ENCODE assay signal across 26 mouse cellular contexts in the genomic region with DNA sequence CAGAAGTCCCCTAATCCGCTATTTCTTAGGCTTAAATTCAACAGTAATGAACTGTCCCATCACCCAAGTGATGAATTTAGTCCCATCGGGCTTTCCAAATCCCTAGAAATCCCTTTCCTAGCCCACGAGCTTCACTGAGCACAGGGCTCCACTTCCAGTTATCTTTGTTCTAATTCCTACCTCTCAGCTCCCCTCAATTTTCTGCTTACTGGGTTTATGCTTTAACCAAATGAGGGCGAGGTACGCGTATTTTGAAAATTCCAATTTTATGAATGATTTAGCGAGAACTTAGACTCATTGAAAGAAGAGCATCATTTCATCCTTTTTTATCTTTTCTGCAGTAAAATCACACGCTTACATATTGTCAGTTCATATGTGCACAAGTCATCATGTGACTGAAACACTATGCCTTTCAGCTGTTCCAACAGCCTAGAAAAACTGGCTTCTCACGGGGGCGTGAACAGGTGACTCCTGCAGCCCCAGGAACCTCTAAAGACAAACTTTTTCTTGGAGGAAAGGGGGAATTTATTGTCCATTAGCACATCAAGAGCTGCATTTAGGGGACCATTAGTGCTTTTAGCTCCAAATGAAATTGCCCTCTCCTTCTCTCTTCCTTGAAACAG.
DNase-seq lines count a peak whose midpoint lies in the region; ATAC-seq lines count a peak whose summit lies in the region.
"Had no signal": no experiment of that assay in that cellular context is flagged by ENCODE, and none has a peak within 500 bp of the region (broad histone marks: within the 10 kb centered on the region; RNA-seq: fewer than 3 reads in every experiment).

No protein-coding gene starts in this region.

- WGBS in hindbrain, embryonic 13.5 days: 85% methylated on average over 10 of the region's 10 CpGs
- 79% methylated on average over 10 of the region's 10 CpGs for WGBS in hindbrain, embryonic 16.5 days
- 63% methylated on average over 10 of the region's 10 CpGs for WGBS in kidney, embryonic 16.5 days
- WGBS in embryonic facial prominence, embryonic 15.5 days: 70% methylated on average over 10 of the region's 10 CpGs

- H3K4me1 ChIP-seq in hindbrain, embryonic 13.5 days (replicated peaks): peaks cover 48% of the 10 kb centered on the region
- peaks cover 12% of the 10 kb centered on the region for H3K4me1 ChIP-seq in hindbrain, embryonic 16.5 days (ENCODE audit: control insufficient read depth, insufficient read depth, low read depth, low read length)
- H3K4me1 ChIP-seq in kidney, embryonic 16.5 days (ENCODE audit: insufficient read depth, low read length): peaks cover 27% of the 10 kb centered on the region
- H3K4me1 ChIP-seq in embryonic facial prominence, embryonic 15.5 days: peaks cover 40% of the 10 kb centered on the region

- H3K36me3 ChIP-seq in hindbrain, embryonic 13.5 days: no peaks in the 10 kb centered on the region
- no peaks in the 10 kb centered on the region for H3K36me3 ChIP-seq in hindbrain, embryonic 16.5 days (ENCODE audit: control insufficient read depth, insufficient read depth, low read length)
- no peaks in the 10 kb centered on the region for H3K36me3 ChIP-seq in kidney, embryonic 16.5 days (ENCODE audit: insufficient read depth, low read length)
- H3K36me3 ChIP-seq in embryonic facial prominence, embryonic 15.5 days: no peaks in the 10 kb centered on the region
- H3K36me3 ChIP-seq: forebrain, embryonic 12.5 days; hindbrain, embryonic 12.5 days; limb, embryonic 15.5 days; liver, embryonic 13.5 days had no signal

- H3K27ac ChIP-seq in hindbrain, embryonic 13.5 days: peak overlapping the region; percentile 52; the same call in 1 of the 2 replicates
- no peak overlapping the region for H3K27ac ChIP-seq in hindbrain, embryonic 16.5 days (ENCODE audit: low read depth, low read length)
- H3K27ac ChIP-seq in kidney, embryonic 16.5 days (ENCODE audit: low read length): 0 out of 2 replicates have a peak overlapping the region, but pooled peaks have one; percentile 7
- H3K27ac ChIP-seq in embryonic facial prominence, embryonic 15.5 days (replicated peaks): 0 out of 2 replicates have a peak overlapping the region, but pooled peaks have one; percentile 0
- H3K27ac ChIP-seq: forebrain, embryonic 12.5 days; hindbrain, embryonic 12.5 days; limb, embryonic 15.5 days; liver, embryonic 13.5 days; macrophage had no signal

- H3K9me3 ChIP-seq in hindbrain, embryonic 13.5 days: no peaks in the 10 kb centered on the region
- no peaks in the 10 kb centered on the region for H3K9me3 ChIP-seq in hindbrain, embryonic 16.5 days (ENCODE audit: control insufficient read depth, low read length)
- H3K9me3 ChIP-seq in kidney, embryonic 16.5 days (ENCODE audit: low read length): no peaks in the 10 kb centered on the region
- H3K9me3 ChIP-seq in embryonic facial prominence, embryonic 15.5 days (replicated peaks): no peaks in the 10 kb centered on the region
- H3K9me3 ChIP-seq: forebrain, embryonic 12.5 days; hindbrain, embryonic 12.5 days; limb, embryonic 15.5 days; liver, embryonic 13.5 days had no signal

- intact Hi-C loops in heart, postnatal 14 days (cut with DNase I): no loop called here

- no peaks in the 10 kb centered on the region for H3K27me3 ChIP-seq in hindbrain, embryonic 13.5 days
- no peaks in the 10 kb centered on the region for H3K27me3 ChIP-seq in hindbrain, embryonic 16.5 days (replicated peaks; ENCODE audit: control insufficient read depth, insufficient read depth, low read length)
- H3K27me3 ChIP-seq in kidney, embryonic 16.5 days (ENCODE audit: insufficient read depth, low read length): no peaks in the 10 kb centered on the region
- no peaks in the 10 kb centered on the region for H3K27me3 ChIP-seq in embryonic facial prominence, embryonic 15.5 days
- H3K27me3 ChIP-seq: forebrain, embryonic 12.5 days; hindbrain, embryonic 12.5 days; limb, embryonic 15.5 days; liver, embryonic 13.5 days had no signal

- H3K4me3 ChIP-seq in hindbrain, embryonic 13.5 days: no peak overlapping the region
- H3K4me3 ChIP-seq in hindbrain, embryonic 16.5 days (ENCODE audit: low read length): no peak overlapping the region
- H3K4me3 ChIP-seq in kidney, embryonic 16.5 days (ENCODE audit: low read length): no peak overlapping the region
- H3K4me3 ChIP-seq in embryonic facial prominence, embryonic 15.5 days (replicated peaks): no peak overlapping the region
- H3K4me3 ChIP-seq: erythroblast, embryonic 14.5 days; forebrain, embryonic 12.5 days; hindbrain, embryonic 12.5 days; limb, embryonic 15.5 days; liver, embryonic 13.5 days had no signal

- no peak for ATAC-seq in hindbrain, embryonic 13.5 days (ENCODE audit: low FRiP score)
- ATAC-seq in hindbrain, embryonic 16.5 days: no peak
- no peak for ATAC-seq in kidney, embryonic 16.5 days (ENCODE audit: low FRiP score, low TSS enrichment)
- no peak for ATAC-seq in embryonic facial prominence, embryonic 15.5 days (ENCODE audit: insufficient number of reproducible peaks, low FRiP score, low TSS enrichment, low read depth)
- no peak for ATAC-seq in megakaryocyte progenitor cell, adult 5-6 weeks (replicated peaks; ENCODE audit: poor library complexity)
- ATAC-seq: CD4-positive, CD25-positive, alpha-beta regulatory T cell, adult 4 months; inflammation-experienced regulatory T-cells, adult 6 months had no signal

- DNase-seq in kidney, postnatal 36 days: no peak
- no peak for DNase-seq in heart, postnatal 14 days
- DNase-seq: adrenal gland, adult 8-10 months; cerebellum, adult 8-10 months; cerebellum, postnatal 25 days; gastrocnemius, postnatal 10 days; kidney, adult 11 months; kidney, postnatal 25 days; liver, embryonic 13.5 days; lung, adult 18-20 months; lung, postnatal 10 days; midbrain, embryonic 14.5 days; thymus, adult 2 months; thymus, postnatal 36 days had no signal

- no peak overlapping the region for H3K9ac ChIP-seq in hindbrain, embryonic 13.5 days
- no peak overlapping the region for H3K9ac ChIP-seq in hindbrain, embryonic 16.5 days (ENCODE audit: low read depth, low read length)
- no peak overlapping the region for H3K9ac ChIP-seq in kidney, embryonic 16.5 days (replicated peaks; ENCODE audit: low read length)
- H3K9ac ChIP-seq in embryonic facial prominence, embryonic 15.5 days: no peak overlapping the region
- H3K9ac ChIP-seq: forebrain, embryonic 12.5 days; hindbrain, embryonic 12.5 days; limb, embryonic 15.5 days; liver, embryonic 13.5 days had no signal

- no peak overlapping the region for H3K4me2 ChIP-seq in hindbrain, embryonic 13.5 days
- H3K4me2 ChIP-seq in hindbrain, embryonic 16.5 days (ENCODE audit: low read length): no peak overlapping the region
- H3K4me2 ChIP-seq in kidney, embryonic 16.5 days (replicated peaks; ENCODE audit: low read depth, low read length): no peak overlapping the region
- no peak overlapping the region for H3K4me2 ChIP-seq in embryonic facial prominence, embryonic 15.5 days (replicated peaks)
- H3K4me2 ChIP-seq: forebrain, embryonic 12.5 days; hindbrain, embryonic 12.5 days; limb, embryonic 15.5 days; liver, embryonic 13.5 days had no signal
